Mouse (Mus musculus): ENCODE results near the gene Klhl29. TPM values are rescaled to one million over a fixed set of nuclear protein-coding genes. Genes with fewer than 3 reads are reported as not detected.

The Klhl29 gene
- polyA plus RNA-seq, 1 experiment = 0.22 TPM

DNA sequence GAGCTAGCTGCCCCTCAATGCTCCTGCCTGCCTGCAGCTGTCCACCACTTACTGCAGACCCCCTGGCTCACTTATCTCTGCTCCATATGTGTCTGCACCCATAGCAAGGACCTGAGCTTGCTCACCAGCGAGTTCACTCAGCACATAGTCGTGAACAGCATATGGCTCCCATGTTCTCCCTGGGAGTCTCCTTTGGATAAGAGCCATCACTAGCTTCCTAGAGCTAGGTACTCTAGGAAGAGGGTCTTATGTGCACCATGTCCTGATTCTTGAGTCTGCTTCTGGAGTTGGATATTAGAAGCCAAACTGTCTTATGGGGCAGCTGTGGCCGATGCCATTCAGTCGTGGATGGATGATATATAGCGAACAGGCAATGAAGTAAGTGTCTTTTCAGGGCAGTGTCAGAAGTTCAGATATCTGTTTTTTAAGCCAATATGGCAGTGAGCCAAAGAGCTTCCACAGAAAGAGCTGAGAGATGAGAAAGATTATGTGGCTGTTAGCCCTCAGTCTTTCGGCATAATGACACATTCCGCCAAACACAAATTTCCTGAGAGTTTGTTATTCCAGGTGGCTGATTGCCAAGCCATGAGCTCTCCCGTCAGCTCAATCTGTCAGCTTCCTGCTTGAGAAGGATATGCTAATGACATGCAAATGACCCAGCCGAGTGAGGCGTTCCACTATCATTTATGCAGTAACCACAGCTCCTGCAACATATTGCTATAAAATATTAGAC lies 287.5 kb downstream of the Klhl29 start:
- H3K27ac ChIP-seq (ENCODE audit: control insufficient read depth, insufficient read depth, low read depth, low read length, poor library complexity) = no peak overlapping the region
- TF ChIP-seq CTCF (IDR thresholded peaks at IDR 0.05; ENCODE audit: control insufficient read depth, insufficient read depth, low read length) (no peak), POLR2A (IDR thresholded peaks at IDR 0.05; ENCODE audit: borderline replicate concordance, control insufficient read depth, low read depth, low read length) (no peak)
- 42% methylated on average over 10 of the region's 10 CpGs for WGBS
- no peak overlapping the region for H3K4me3 ChIP-seq (replicated peaks; ENCODE audit: control insufficient read depth, low read depth, low read length)
- no peaks in the 10 kb centered on the region for H3K4me1 ChIP-seq (ENCODE audit: control insufficient read depth, insufficient read depth, low read length)

DNA sequence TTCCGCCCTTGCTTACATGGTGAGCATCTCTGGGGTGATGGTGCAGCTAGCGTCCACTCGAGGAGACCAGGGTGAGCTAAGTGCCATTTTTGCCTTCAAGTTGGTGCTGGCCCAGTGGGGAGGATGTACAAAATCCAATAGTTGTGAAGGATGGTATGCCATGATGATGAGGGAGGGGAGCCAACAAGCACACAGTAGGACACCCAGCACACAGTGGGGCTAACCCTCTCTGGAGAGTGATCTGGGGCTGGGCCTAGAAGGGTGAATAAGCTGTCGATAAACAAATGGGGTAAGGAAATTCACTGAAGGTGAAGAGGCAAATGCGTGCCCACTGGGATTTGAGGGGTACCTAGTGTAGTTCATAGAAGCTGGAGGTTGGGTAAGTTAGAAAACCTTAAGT lies 290.8 kb downstream of the Klhl29 start:
- H3K27ac ChIP-seq (ENCODE audit: control insufficient read depth, insufficient read depth, low read depth, low read length, poor library complexity) = no peak overlapping the region
- TF ChIP-seq POLR2A (IDR thresholded peaks at IDR 0.05; ENCODE audit: borderline replicate concordance, control insufficient read depth, low read depth, low read length) (no peak), CTCF (IDR thresholded peaks at IDR 0.05; ENCODE audit: control insufficient read depth, insufficient read depth, low read length) (no peak)
- WGBS = 84% methylated on average over 5 of the region's 5 CpGs
- no peak overlapping the region for H3K4me3 ChIP-seq (replicated peaks; ENCODE audit: control insufficient read depth, low read depth, low read length)
- H3K4me1 ChIP-seq (ENCODE audit: control insufficient read depth, insufficient read depth, low read length) = no peaks in the 10 kb centered on the region

GRCm38 (mm10) chr12:5081480-5081879 lies 294.0 kb downstream of the Klhl29 start:
- Histone ChIP-seq H3K4me3 (replicated peaks; ENCODE audit: control insufficient read depth, low read depth, low read length) (no peak overlapping the region), H3K27ac (ENCODE audit: control insufficient read depth, insufficient read depth, low read depth, low read length, poor library complexity) (no peak overlapping the region), H3K4me1 (ENCODE audit: control insufficient read depth, insufficient read depth, low read length) (no peaks in the 10 kb centered on the region)
- WGBS = 85% methylated on average over 4 of the region's 4 CpGs
- TF ChIP-seq CTCF (IDR thresholded peaks at IDR 0.05; ENCODE audit: control insufficient read depth, insufficient read depth, low read length) (no peak), POLR2A (IDR thresholded peaks at IDR 0.05; ENCODE audit: borderline replicate concordance, control insufficient read depth, low read depth, low read length) (no peak)

GRCm38 (mm10) chr12:5073191-5073590 lies 302.3 kb downstream of the Klhl29 start:
- no peaks in the 10 kb centered on the region for H3K4me1 ChIP-seq (ENCODE audit: control insufficient read depth, insufficient read depth, low read length)
- TF ChIP-seq CTCF (IDR thresholded peaks at IDR 0.05; ENCODE audit: control insufficient read depth, insufficient read depth, low read length) = no peak
- no peak for TF ChIP-seq POLR2A (IDR thresholded peaks at IDR 0.05; ENCODE audit: borderline replicate concordance, control insufficient read depth, low read depth, low read length)
- 85% methylated on average over 12 of the region's 12 CpGs for WGBS
- no peak overlapping the region for H3K4me3 ChIP-seq (replicated peaks; ENCODE audit: control insufficient read depth, low read depth, low read length)
- no peak overlapping the region for H3K27ac ChIP-seq (ENCODE audit: control insufficient read depth, insufficient read depth, low read depth, low read length, poor library complexity)

DNA sequence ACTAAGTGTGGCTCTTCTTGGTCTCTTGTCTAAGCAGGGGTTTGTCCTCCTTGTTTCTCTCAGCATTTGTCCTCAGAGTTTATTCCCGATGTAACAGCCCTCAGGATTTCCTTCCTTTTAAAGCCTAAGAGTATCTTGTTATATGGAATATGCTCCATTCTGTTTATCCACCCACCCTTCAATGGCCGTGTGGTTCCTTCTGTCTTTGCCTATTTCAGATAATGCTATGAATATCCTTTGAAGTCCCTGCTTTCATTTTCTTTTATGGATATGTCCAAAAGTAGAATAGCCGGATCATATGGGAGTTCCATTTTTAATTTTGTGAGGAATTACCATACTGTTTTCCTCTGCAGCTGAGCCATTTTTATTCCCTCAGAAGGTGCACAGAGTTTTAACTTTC lies 305.4 kb downstream of the Klhl29 start:
- Histone ChIP-seq H3K27ac (ENCODE audit: control insufficient read depth, insufficient read depth, low read depth, low read length, poor library complexity) (no peak overlapping the region), H3K4me1 (ENCODE audit: control insufficient read depth, insufficient read depth, low read length) (no peaks in the 10 kb centered on the region)
- WGBS = 78% methylated on average over 3 of the region's 3 CpGs

GRCm38 (mm10) chr12:5067590-5067989 lies 307.9 kb downstream of the Klhl29 start:
- no peak overlapping the region for H3K27ac ChIP-seq (ENCODE audit: control insufficient read depth, insufficient read depth, low read depth, low read length, poor library complexity)
- H3K4me3 ChIP-seq (replicated peaks; ENCODE audit: control insufficient read depth, low read depth, low read length) = no peak overlapping the region
- no peaks in the 10 kb centered on the region for H3K4me1 ChIP-seq (ENCODE audit: control insufficient read depth, insufficient read depth, low read length)
- TF ChIP-seq CTCF (IDR thresholded peaks at IDR 0.05; ENCODE audit: control insufficient read depth, insufficient read depth, low read length) = no peak
- no peak for TF ChIP-seq POLR2A (IDR thresholded peaks at IDR 0.05; ENCODE audit: borderline replicate concordance, control insufficient read depth, low read depth, low read length)
- WGBS = 53% methylated on average over 3 of the region's 3 CpGs

More for the DNA sequence above, 305.4 kb downstream of the Klhl29 start:
- H3K4me3 ChIP-seq (replicated peaks; ENCODE audit: control insufficient read depth, low read depth, low read length) = no peak overlapping the region
- TF ChIP-seq POLR2A (IDR thresholded peaks at IDR 0.05; ENCODE audit: borderline replicate concordance, control insufficient read depth, low read depth, low read length) = no peak
- no peak for TF ChIP-seq CTCF (IDR thresholded peaks at IDR 0.05; ENCODE audit: control insufficient read depth, insufficient read depth, low read length)

- Histone ChIP-seq H3K4me1 (ENCODE audit: control insufficient read depth, insufficient read depth, low read length) (no peaks in the 10 kb centered on the region), H3K27ac (ENCODE audit: control insufficient read depth, insufficient read depth, low read depth, low read length, poor library complexity) (no peak overlapping the region), H3K4me3 (replicated peaks; ENCODE audit: control insufficient read depth, low read depth, low read length) (no peak overlapping the region)
- TF ChIP-seq CTCF (IDR thresholded peaks at IDR 0.05; ENCODE audit: control insufficient read depth, insufficient read depth, low read length) (no peak), POLR2A (IDR thresholded peaks at IDR 0.05; ENCODE audit: borderline replicate concordance, control insufficient read depth, low read depth, low read length) (no peak)
- 93% methylated on average over 4 of the region's 4 CpGs for WGBS
Observed at GRCm38 (mm10) chr12:5048104-5048503, 327.4 kb downstream of the Klhl29 start.

- Histone ChIP-seq H3K4me3 (replicated peaks; ENCODE audit: control insufficient read depth, low read depth, low read length) (no peak overlapping the region), H3K27ac (ENCODE audit: control insufficient read depth, insufficient read depth, low read depth, low read length, poor library complexity) (no peak overlapping the region), H3K4me1 (ENCODE audit: control insufficient read depth, insufficient read depth, low read length) (no peaks in the 10 kb centered on the region)
- 91% methylated on average over 15 of the region's 15 CpGs for WGBS
- TF ChIP-seq CTCF (IDR thresholded peaks at IDR 0.05; ENCODE audit: control insufficient read depth, insufficient read depth, low read length) = no peak
- TF ChIP-seq POLR2A (IDR thresholded peaks at IDR 0.05; ENCODE audit: borderline replicate concordance, control insufficient read depth, low read depth, low read length) = no peak
Observed at GRCm38 (mm10) chr12:5044141-5044540, 331.3 kb downstream of the Klhl29 start.

Measured in bone marrow, adult 2 months (tissue).